Mouse (Mus musculus): Measurements from ENCODE around the gene Ggct. TPM values are rescaled to one million over a fixed set of nuclear protein-coding genes. Genes with fewer than 3 reads are reported as not detected.
"Not testable (repeated sequence)": the region's sequence is repeated elsewhere in the genome, so short reads cannot be mapped to it uniquely, and the experiment has no call there.

The Ggct gene
- total RNA-seq, 2 experiments from 2014 or later = 25.9 to 31.7 TPM

GRCm38 (mm10) chr6:54956425-54956824 is 36.3 kb downstream of the Ggct start:
- DNase-seq (ENCODE audit: low spot score in 2 of 2) = no peak
- intact Hi-C loops (cut with DNase I) = no loop called here

GRCm38 (mm10) chr6:54955949-54956348 is 36.8 kb downstream of the Ggct start:
- intact Hi-C loops (cut with DNase I) = no loop called here
- no peak for DNase-seq (ENCODE audit: low spot score in 2 of 2)

- DNase-seq (ENCODE audit: low spot score in 2 of 2) = no peak
- intact Hi-C loops (cut with DNase I) = no loop called here
Measured at GRCm38 (mm10) chr6:54954659-54955414, 37.9 kb downstream of the Ggct start.

GRCm38 (mm10) chr6:54953399-54953798 is 39.4 kb downstream of the Ggct start:
- intact Hi-C loops (cut with DNase I) = not testable (repeated sequence)

GRCm38 (mm10) chr6:54952542-54952941 is 40.2 kb downstream of the Ggct start:
- no peak for DNase-seq (ENCODE audit: low spot score in 2 of 2)
- intact Hi-C loops (cut with DNase I) = no loop called here

More at GRCm38 (mm10) chr6:54953399-54953798, 39.4 kb downstream of the Ggct start:
- DNase-seq (ENCODE audit: low spot score in 2 of 2) = not testable (repeated sequence)

- no peak for DNase-seq (ENCODE audit: low spot score in 2 of 2)
- intact Hi-C loops (cut with DNase I) = no loop called here
Measured at GRCm38 (mm10) chr6:54948682-54949081, 44.1 kb downstream of the Ggct start.

GRCm38 (mm10) chr6:54946241-54946953 is 46.4 kb downstream of the Ggct start:
- intact Hi-C loops (cut with DNase I) = no loop called here
- DNase-seq (ENCODE audit: low spot score in 2 of 2) = no peak

- intact Hi-C loops (cut with DNase I) = no loop called here
- no peak for DNase-seq (ENCODE audit: low spot score in 2 of 2)
Measured at GRCm38 (mm10) chr6:54944551-54944950, 48.2 kb downstream of the Ggct start.

GRCm38 (mm10) chr6:54943753-54944152 is 49.0 kb downstream of the Ggct start:
- no peak for DNase-seq (ENCODE audit: low spot score in 2 of 2)
- intact Hi-C loops (cut with DNase I) = no loop called here

- intact Hi-C loops (cut with DNase I) = no loop called here
Measured at GRCm38 (mm10) chr6:54943292-54943691, 49.5 kb downstream of the Ggct start.

GRCm38 (mm10) chr6:54941149-54941548 is 51.6 kb downstream of the Ggct start:
- intact Hi-C loops (cut with DNase I) = no loop called here
- no peak for DNase-seq (ENCODE audit: low spot score in 2 of 2)

More at GRCm38 (mm10) chr6:54943292-54943691, 49.5 kb downstream of the Ggct start:
- no peak for DNase-seq (ENCODE audit: low spot score in 2 of 2)

- DNase-seq (ENCODE audit: low spot score in 2 of 2) = no peak
- intact Hi-C loops (cut with DNase I) = no loop called here
Measured at GRCm38 (mm10) chr6:54940126-54940525, 52.6 kb downstream of the Ggct start.

- no peak for DNase-seq (ENCODE audit: low spot score in 2 of 2)
- intact Hi-C loops (cut with DNase I) = no loop called here
Measured at GRCm38 (mm10) chr6:54939631-54940030, 53.1 kb downstream of the Ggct start.

- intact Hi-C loops (cut with DNase I) = no loop called here
- DNase-seq (ENCODE audit: low spot score in 2 of 2) = no peak
Measured at GRCm38 (mm10) chr6:54936496-54936895, 56.3 kb downstream of the Ggct start.

GRCm38 (mm10) chr6:54934930-54935329 is 57.8 kb downstream of the Ggct start:
- DNase-seq (ENCODE audit: low spot score in 2 of 2) = no peak
- intact Hi-C loops (cut with DNase I) = no loop called here

- intact Hi-C loops (cut with DNase I) = no loop called here
Measured at GRCm38 (mm10) chr6:54934313-54934712, 58.4 kb downstream of the Ggct start.

GRCm38 (mm10) chr6:54933866-54934265 is 58.9 kb downstream of the Ggct start:
- DNase-seq (ENCODE audit: low spot score in 2 of 2) = no peak
- intact Hi-C loops (cut with DNase I) = no loop called here

More at GRCm38 (mm10) chr6:54934313-54934712, 58.4 kb downstream of the Ggct start:
- DNase-seq (ENCODE audit: low spot score in 2 of 2) = no peak

GRCm38 (mm10) chr6:54933216-54933615 is 59.5 kb downstream of the Ggct start:
- intact Hi-C loops (cut with DNase I) = no loop called here
- DNase-seq (ENCODE audit: low spot score in 2 of 2) = no peak
